17 mouse cellular contexts compared by ENCODE assay signal in genomic region chr15:103247782-103248400, GRCm38 (mm10). TPM values are rescaled to one million over a fixed set of nuclear protein-coding genes. Genes with fewer than 3 reads are reported as not detected.
DNase-seq lines count a peak whose midpoint lies in the region; ATAC-seq and TF ChIP-seq lines count a peak whose summit lies in the region.
"Had no signal": no experiment of that assay in that cellular context is flagged by ENCODE, and none has a peak within 500 bp of the region (broad histone marks: within the 10 kb centered on the region; RNA-seq: fewer than 3 reads in every experiment).

No protein-coding gene starts in this region.

- TF ChIP-seq POLR2A in cortical plate, adult 2 months (IDR thresholded peaks at IDR 0.05; ENCODE audit: extremely low read depth, insufficient read depth, low read length) = 0 out of 2 replicates have a peak, but pooled peaks have one; percentile 4
- TF ChIP-seq POLR2A in myocyte (IDR thresholded peaks at IDR 0.05; ENCODE audit: insufficient read length, low read depth) = no peak

- H3K4me2 ChIP-seq in forebrain, embryonic 12.5 days = no peak overlapping the region
- no peak overlapping the region for H3K4me2 ChIP-seq in forebrain, embryonic 14.5 days (ENCODE audit: low read length)
- no peak overlapping the region for H3K4me2 ChIP-seq in lung, embryonic 14.5 days
- no peak overlapping the region for H3K4me2 ChIP-seq in myocyte (ENCODE audit: low read depth)
- H3K4me2 ChIP-seq: heart, embryonic 15.5 days; hindbrain, embryonic 12.5 days; stomach, embryonic 15.5 days had no signal

- no peaks in the 10 kb centered on the region for H3K27me3 ChIP-seq in forebrain, embryonic 12.5 days
- H3K27me3 ChIP-seq in forebrain, embryonic 14.5 days (replicated peaks; ENCODE audit: control insufficient read depth, insufficient read depth, low read length) = no peaks in the 10 kb centered on the region
- no peaks in the 10 kb centered on the region for H3K27me3 ChIP-seq in lung, embryonic 14.5 days (ENCODE audit: insufficient read depth, low read length)
- H3K27me3 ChIP-seq in myocyte (ENCODE audit: control insufficient read depth, insufficient read depth, insufficient read length) = no peaks in the 10 kb centered on the region
- H3K27me3 ChIP-seq: heart, embryonic 15.5 days; hindbrain, embryonic 12.5 days; stomach, embryonic 15.5 days had no signal

- no peak for TF ChIP-seq CTCF in lung, embryonic 14.5 days (IDR thresholded peaks at IDR 0.05; ENCODE audit: low read depth)
- TF ChIP-seq CTCF in cortical plate, adult 2 months (IDR thresholded peaks at IDR 0.05; ENCODE audit: extremely low read depth, insufficient read depth, low read length) = no peak

- H3K4me3 ChIP-seq in forebrain, embryonic 12.5 days (replicated peaks) = no peak overlapping the region
- no peak overlapping the region for H3K4me3 ChIP-seq in forebrain, embryonic 14.5 days (ENCODE audit: low read depth, low read length)
- no peak overlapping the region for H3K4me3 ChIP-seq in lung, embryonic 14.5 days (ENCODE audit: low read depth, low read length)
- no peak overlapping the region for H3K4me3 ChIP-seq in cortical plate, adult 2 months (ENCODE audit: insufficient read depth, low read length)
- H3K4me3 ChIP-seq in myocyte = no peak overlapping the region
- H3K4me3 ChIP-seq: heart, embryonic 15.5 days; hindbrain, embryonic 12.5 days; stomach, embryonic 15.5 days had no signal

- H3K27ac ChIP-seq in forebrain, embryonic 12.5 days = 0 out of 2 replicates have a peak overlapping the region, but pooled peaks have one; percentile 42
- no peak overlapping the region for H3K27ac ChIP-seq in forebrain, embryonic 14.5 days (ENCODE audit: low read depth, low read length)
- H3K27ac ChIP-seq in lung, embryonic 14.5 days (ENCODE audit: low read depth) = no peak overlapping the region
- H3K27ac ChIP-seq in cortical plate, adult 2 months (ENCODE audit: insufficient read depth, low read length) = no peak overlapping the region
- H3K27ac ChIP-seq: heart, embryonic 15.5 days; stomach, embryonic 15.5 days had no signal

- no peak for DNase-seq in forebrain, embryonic 14.5 days (ENCODE audit: low spot score)
- DNase-seq in lung, embryonic 14.5 days = peak; percentile 17
- DNase-seq in lung, postnatal 25 days (ENCODE audit: low spot score) = no peak
- DNase-seq in layer of hippocampus, adult 11-12 months (ENCODE audit: low spot score) = no peak
- no peak for DNase-seq in gastrocnemius, adult 18-20 months (ENCODE audit: low spot score)
- DNase-seq: B cell, adult 2 months; cerebellum, adult 8-10 months; thymus, postnatal 14 days had no signal

- H3ac ChIP-seq in myocyte (ENCODE audit: control insufficient read depth, insufficient read length) = no peak overlapping the region

- H3K79me2 ChIP-seq in myocyte (ENCODE audit: control insufficient read depth, insufficient read depth) = peaks cover 23% of the 10 kb centered on the region

- no peaks in the 10 kb centered on the region for H3K9me3 ChIP-seq in forebrain, embryonic 12.5 days
- no peaks in the 10 kb centered on the region for H3K9me3 ChIP-seq in forebrain, embryonic 14.5 days (replicated peaks; ENCODE audit: control insufficient read depth, low read length)
- H3K9me3 ChIP-seq in lung, embryonic 14.5 days (ENCODE audit: low read depth, low read length) = no peaks in the 10 kb centered on the region
- H3K9me3 ChIP-seq: G1E; heart, embryonic 15.5 days; hindbrain, embryonic 12.5 days; stomach, embryonic 15.5 days had no signal

- H3K4me1 ChIP-seq in forebrain, embryonic 12.5 days = peaks cover 26% of the 10 kb centered on the region
- peaks cover 12% of the 10 kb centered on the region; the same call in 1 of the 2 replicates for H3K4me1 ChIP-seq in forebrain, embryonic 14.5 days (ENCODE audit: control insufficient read depth, insufficient read depth, low read length)
- H3K4me1 ChIP-seq in lung, embryonic 14.5 days (ENCODE audit: insufficient read depth) = peaks cover 3% of the 10 kb centered on the region; the same call in 1 of the 2 replicates
- H3K4me1 ChIP-seq in cortical plate, adult 2 months (ENCODE audit: control insufficient read depth, insufficient read depth, low read length) = no peaks in the 10 kb centered on the region

- H3K36me3 ChIP-seq in forebrain, embryonic 12.5 days (replicated peaks) = peaks cover 57% of the 10 kb centered on the region
- H3K36me3 ChIP-seq in forebrain, embryonic 14.5 days (ENCODE audit: control insufficient read depth, insufficient read depth, low read length) = peaks cover 61% of the 10 kb centered on the region
- peaks cover 61% of the 10 kb centered on the region for H3K36me3 ChIP-seq in lung, embryonic 14.5 days (ENCODE audit: insufficient read depth)
- H3K36me3 ChIP-seq in myocyte (ENCODE audit: control insufficient read depth, insufficient read depth) = peaks cover 50% of the 10 kb centered on the region

- no peak for ATAC-seq in forebrain, embryonic 12.5 days (ENCODE audit: low FRiP score)
- ATAC-seq in forebrain, embryonic 14.5 days = no peak
- no peak for ATAC-seq in lung, embryonic 14.5 days (ENCODE audit: insufficient read depth)

- no peak overlapping the region for H3K9ac ChIP-seq in forebrain, embryonic 12.5 days
- no peak overlapping the region for H3K9ac ChIP-seq in forebrain, embryonic 14.5 days (ENCODE audit: low read length)
- no peak overlapping the region for H3K9ac ChIP-seq in lung, embryonic 14.5 days
- H3K9ac ChIP-seq: heart, embryonic 15.5 days; hindbrain, embryonic 12.5 days; stomach, embryonic 15.5 days had no signal

TF ChIP-seq in myocyte, 11 proteins besides CTCF, POLR2A, EP300 and RAD21:
- TF ChIP-seq MAX (IDR thresholded peaks at IDR 0.05; ENCODE audit: low read depth) = no peak
- peak; percentile 87 for TF ChIP-seq POLR2AphosphoS2 (IDR thresholded peaks at IDR 0.05; ENCODE audit: insufficient read length, low read depth)

RNA-seq across cellular contexts. Expression of gene Hnrnpa1, which starts 7.7 kb away (rescaled TPM):
- polyA plus RNA-seq in forebrain, embryonic 12.5 days (2016; fragmentation: Nextera tagmentation; extraction: Ambion mirVana) = 1,521 and 1,527 TPM in 2 replicates
- polyA plus RNA-seq in forebrain, embryonic 14.5 days (2014; fragmentation: Nextera tagmentation; extraction: Ambion mirVana) = 790 and 857 TPM in 2 replicates
- polyA plus RNA-seq in lung, embryonic 14.5 days (2014; fragmentation: Nextera tagmentation; extraction: Ambion mirVana) = 1,022 and 1,035 TPM in 2 replicates
- polyA plus RNA-seq in cortical plate, adult 2 months (2012; rRNA removed) = 276 and 310 TPM in 2 replicates
- 285 TPM for polyA plus RNA-seq in myocyte (2012; fragmentation: generic; extraction: Trizol)
- total RNA-seq in gastrocnemius, adult 18-20 months (2021) = 10 to 100 TPM; 77.2 to 94.8 TPM

RNA-seq across cellular contexts. Expression of gene Cbx5, which starts 8.3 kb away (rescaled TPM):
- polyA plus RNA-seq in forebrain, embryonic 12.5 days (2016; fragmentation: Nextera tagmentation; extraction: Ambion mirVana) = 233 and 250 TPM in 2 replicates
- 154 and 164 TPM in 2 replicates for polyA plus RNA-seq in forebrain, embryonic 14.5 days (2014; fragmentation: Nextera tagmentation; extraction: Ambion mirVana)
- 144 and 151 TPM in 2 replicates for polyA plus RNA-seq in lung, embryonic 14.5 days (2014; fragmentation: Nextera tagmentation; extraction: Ambion mirVana)
- polyA plus RNA-seq in cortical plate, adult 2 months (2012; rRNA removed) = 72.1 and 74.4 TPM in 2 replicates
- 54.8 TPM for polyA plus RNA-seq in myocyte (2012; fragmentation: generic; extraction: Trizol)
- 10 to 100 TPM; 25.4 to 35.6 TPM for total RNA-seq in gastrocnemius, adult 18-20 months (2021)

RNA-seq across cellular contexts. Expression of gene Nfe2, which starts 10.3 kb away (rescaled TPM):
- polyA plus RNA-seq in forebrain, embryonic 12.5 days (2016; fragmentation: Nextera tagmentation; extraction: Ambion mirVana) = 2.1 and 3.4 TPM in 2 replicates
- polyA plus RNA-seq in forebrain, embryonic 14.5 days (2014; fragmentation: Nextera tagmentation; extraction: Ambion mirVana) = 0.42 and 1.1 TPM in 2 replicates
- 3.9 TPM in 2 replicates for polyA plus RNA-seq in lung, embryonic 14.5 days (2014; fragmentation: Nextera tagmentation; extraction: Ambion mirVana)
- polyA plus RNA-seq in cortical plate, adult 2 months (2012; rRNA removed) = 0.11 and 0.21 TPM in 2 replicates
- 0.42 TPM for polyA plus RNA-seq in myocyte (2012; fragmentation: generic; extraction: Trizol)
- not detected for total RNA-seq in gastrocnemius, adult 18-20 months (2021)
- total RNA-seq: layer of hippocampus, postnatal 14 days; left cerebral cortex, postnatal 4 days had no signal

RNA-seq across cellular contexts. Expression of gene Copz1, which starts 24.6 kb away (rescaled TPM):
- polyA plus RNA-seq in forebrain, embryonic 12.5 days (2016; fragmentation: Nextera tagmentation; extraction: Ambion mirVana) = 226 and 228 TPM in 2 replicates
- 261 and 271 TPM in 2 replicates for polyA plus RNA-seq in forebrain, embryonic 14.5 days (2014; fragmentation: Nextera tagmentation; extraction: Ambion mirVana)
- polyA plus RNA-seq in lung, embryonic 14.5 days (2014; fragmentation: Nextera tagmentation; extraction: Ambion mirVana) = 304 and 306 TPM in 2 replicates
- polyA plus RNA-seq in cortical plate, adult 2 months (2012; rRNA removed) = 140 and 148 TPM in 2 replicates
- 172 TPM for polyA plus RNA-seq in myocyte (2012; fragmentation: generic; extraction: Trizol)
- 10 to 100 TPM; 35.8 to 37.3 TPM for total RNA-seq in gastrocnemius, adult 18-20 months (2021)
